Mouse (Mus musculus) lung, embryonic 15.5 days (tissue): ENCODE data around the gene Ptbp1. TPM values are rescaled to one million over a fixed set of nuclear protein-coding genes. Genes with fewer than 3 reads are reported as not detected.

Experiments
- ATAC-seq: fragments of 200-750 bp; cut with Nextera tagmentation; 2 replicates; pipeline ENCODE4 v1.8.0; 2017; ENCODE audit warnings: moderate number of reproducible peaks, borderline replicate concordance; ENCODE audit not compliant: low FRiP score, low TSS enrichment; ENCODE audit errors: extremely low read depth
- H3K27ac ChIP-seq: fragments of 300-500 bp; sonication (generic); 2 replicates; pipeline ENCODE4 v1.5.1; 2015; ENCODE audit warnings: moderate library complexity, mild to moderate bottlenecking, inconsistent platforms
- H3K27me3 ChIP-seq: fragments of 300-500 bp; sonication (generic); 2 replicates; pipeline ENCODE4 v1.6.1; 2015; ENCODE audit warnings: inconsistent platforms
- H3K36me3 ChIP-seq: fragments of 300-500 bp; sonication (generic); 2 replicates; pipeline ENCODE4 v1.6.1; 2015; ENCODE audit warnings: inconsistent platforms
- H3K4me1 ChIP-seq: fragments of 300-500 bp; sonication (generic); 2 replicates; pipeline ENCODE4 v1.6.1; 2015; ENCODE audit warnings: inconsistent platforms
- H3K4me2 ChIP-seq: fragments of 300-500 bp; sonication (generic); 2 replicates; pipeline ENCODE4 v1.6.1; 2015; ENCODE audit warnings: inconsistent platforms, mild to moderate bottlenecking, moderate library complexity
- H3K4me3 ChIP-seq: fragments of 300-500 bp; sonication (generic); 2 replicates; pipeline ENCODE4 v1.5.1; 2015; ENCODE audit warnings: mild to moderate bottlenecking, inconsistent platforms
- H3K9ac ChIP-seq: fragments of 300-500 bp; sonication (generic); 2 replicates; pipeline ENCODE4 v1.6.1; 2015; ENCODE audit warnings: inconsistent platforms
- H3K9me3 ChIP-seq: fragments of 300-500 bp; sonication (generic); 2 replicates; pipeline ENCODE4 v1.6.1; 2016; ENCODE audit warnings: inconsistent platforms
- WGBS: fragments of 180-500 bp; shearing (Covaris S2); methylation state at CpG from one replicate; pipeline ENCODE4 v1.1.7; 2015; 5-methylcytosine and 5-hydroxymethylcytosine counted together
- polyA plus RNA-seq: library from polyadenylated mRNA; unstranded; fragments of >200 nt; fragmentation: Nextera tagmentation; extraction: Ambion mirVana; gene quantifications from 2 replicates; pipeline ENCODE4 v1.2.1, GENCODE M21; 2015

The Ptbp1 gene
- polyA plus RNA-seq, 1 experiment from 2014 or later: 368 TPM

DNA sequence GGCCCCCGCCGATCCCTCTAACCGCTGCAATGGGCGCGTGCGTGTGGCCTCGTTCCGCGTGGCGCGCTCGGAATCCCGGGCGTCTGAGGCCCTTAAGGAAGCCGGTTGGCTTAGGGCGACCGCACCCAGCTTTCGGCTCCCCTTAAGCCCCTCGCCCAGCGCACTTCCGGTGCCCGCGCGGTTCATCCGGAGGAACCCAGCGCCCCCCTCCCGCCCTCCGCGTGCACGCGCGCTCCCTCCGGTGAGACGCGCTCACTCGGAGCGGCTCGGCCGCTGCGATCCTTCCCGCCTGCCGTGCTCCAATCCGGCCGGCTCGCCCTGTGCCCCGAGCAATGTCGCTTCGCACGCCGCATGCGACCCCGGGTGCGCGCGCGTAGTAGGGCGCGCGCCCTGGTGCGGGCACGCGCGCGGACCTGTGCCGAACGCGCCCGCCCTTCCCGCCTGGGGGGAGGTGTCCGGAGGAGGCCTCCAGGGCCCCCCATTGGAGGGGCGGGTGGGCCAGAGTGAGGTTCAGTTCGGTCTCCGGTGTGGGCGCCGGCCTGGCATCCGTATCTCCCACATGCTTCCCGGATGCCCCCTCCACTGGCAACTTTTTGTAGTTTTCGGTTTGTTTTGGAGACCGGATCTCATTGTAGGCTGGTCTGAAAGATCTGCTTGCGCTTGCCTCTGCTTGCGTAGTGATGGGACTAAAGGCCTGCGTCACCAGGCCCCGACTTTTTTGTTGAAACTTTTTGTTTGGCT is 744 bp downstream of the Ptbp1 start:
- WGBS: under 1% methylated on average over 82 of the region's 83 CpGs
- peak; percentile 13 for ATAC-seq
- Histone ChIP-seq H3K4me2 (peak overlapping the region; percentile 86), H3K4me3 (peak overlapping the region; percentile 72), H3K9me3 (no peaks in the 10 kb centered on the region), H3K36me3 (peaks cover 23% of the 10 kb centered on the region), H3K27me3 (no peaks in the 10 kb centered on the region), H3K4me1 (peaks cover 67% of the 10 kb centered on the region), H3K27ac (peak overlapping the region; percentile 100), H3K9ac (peak overlapping the region; percentile 92)

DNA sequence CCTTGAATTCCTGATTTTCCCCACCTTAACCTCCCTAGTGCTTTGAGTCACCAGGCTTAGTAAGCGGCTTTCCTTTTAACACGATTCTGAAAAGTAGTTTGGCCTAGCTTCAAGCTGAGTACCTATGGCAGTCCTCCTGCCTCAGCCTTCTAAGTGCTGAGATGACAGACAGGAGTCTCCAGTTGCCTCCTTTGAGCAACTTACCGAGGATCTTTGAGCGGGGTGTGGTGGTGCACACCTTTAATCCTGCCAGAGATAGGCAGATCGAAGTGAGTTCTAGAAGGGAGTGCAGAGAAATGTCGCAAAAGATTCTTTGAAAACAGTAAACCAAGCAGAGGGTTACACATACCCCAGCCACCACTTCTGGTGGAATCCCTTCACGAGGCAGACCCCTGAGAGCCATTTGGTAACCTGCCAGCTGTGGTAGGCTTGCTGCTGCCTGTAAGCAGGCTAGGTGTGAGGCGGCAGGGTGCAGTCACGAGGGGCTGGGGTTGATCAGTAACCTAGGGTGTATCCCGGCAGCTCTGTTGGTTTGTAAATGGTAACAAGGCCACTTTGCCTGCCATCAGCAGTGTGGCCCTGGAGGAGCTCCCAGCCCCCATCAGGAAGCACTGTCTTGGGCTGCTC is 1.4 kb downstream of the Ptbp1 start:
- H3K9ac ChIP-seq: peak overlapping the region; percentile 92
- no peaks in the 10 kb centered on the region for H3K9me3 ChIP-seq
- H3K4me1 ChIP-seq: peaks cover 65% of the 10 kb centered on the region

GRCm38 (mm10) chr10:79856280-79856679 is 2.1 kb downstream of the Ptbp1 start:
- 15% methylated on average over 6 of the region's 6 CpGs for WGBS
- ATAC-seq: no peak
- peaks cover 60% of the 10 kb centered on the region for H3K4me1 ChIP-seq

More for the DNA sequence above, 1.4 kb downstream of the Ptbp1 start:
- Histone ChIP-seq H3K4me2 (peak overlapping the region; percentile 86), H3K4me3 (peak overlapping the region; percentile 72), H3K27ac (peak overlapping the region; percentile 100), H3K36me3 (peaks cover 30% of the 10 kb centered on the region), H3K27me3 (no peaks in the 10 kb centered on the region)
- under 1% methylated on average over 10 of the region's 10 CpGs for whole genome bisulfite sequencing
- no peak for ATAC-seq

DNA sequence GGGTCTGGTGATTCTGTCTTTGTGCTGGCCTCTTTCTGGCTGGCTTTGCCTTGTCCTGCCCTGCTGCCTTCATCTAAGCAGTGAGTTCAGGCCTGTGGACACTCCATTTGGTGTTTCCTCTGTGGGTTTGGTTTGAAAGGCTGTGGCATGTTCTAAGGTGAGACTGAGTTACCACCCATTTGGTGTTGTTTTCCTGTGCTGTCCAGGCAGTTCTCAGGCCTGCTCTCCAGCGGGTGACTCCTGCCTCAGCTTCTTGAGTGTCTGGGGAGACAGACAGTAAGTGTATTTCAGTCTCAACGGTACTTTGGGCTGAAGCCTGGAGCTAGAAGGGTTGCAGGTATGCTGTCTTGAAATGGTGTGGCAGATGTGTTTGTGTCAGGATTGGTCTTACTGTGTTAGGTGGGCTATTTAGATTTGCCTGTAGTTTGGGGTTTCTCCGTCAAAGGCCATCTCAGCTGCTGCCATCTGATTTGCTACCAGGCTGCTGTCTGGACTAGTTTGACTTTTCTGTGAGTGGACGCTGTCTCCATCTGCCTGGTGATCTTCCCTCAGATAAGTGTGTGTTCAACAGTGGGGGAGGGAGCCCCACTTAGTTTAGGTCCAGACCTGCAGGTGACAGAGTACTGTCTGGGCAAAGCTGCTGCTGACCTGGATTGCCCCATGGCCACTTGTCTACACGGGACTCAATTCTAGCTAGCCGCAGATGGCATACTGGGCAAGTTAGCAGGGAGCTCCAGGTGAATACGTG is 2.7 kb downstream of the Ptbp1 start:
- Histone ChIP-seq H3K4me1 (peaks cover 54% of the 10 kb centered on the region), H3K9me3 (no peaks in the 10 kb centered on the region), H3K36me3 (peaks cover 42% of the 10 kb centered on the region), H3K9ac (peak overlapping the region; percentile 92), H3K27ac (peak overlapping the region; percentile 100), H3K4me2 (peak overlapping the region; percentile 86), H3K27me3 (no peaks in the 10 kb centered on the region), H3K4me3 (peak overlapping the region; percentile 72)
- WGBS: 8% methylated on average over 7 of the region's 7 CpGs
- no peak for ATAC-seq

More at GRCm38 (mm10) chr10:79856280-79856679, 2.1 kb downstream of the Ptbp1 start:
- Histone ChIP-seq H3K27me3 (no peaks in the 10 kb centered on the region), H3K9ac (peak overlapping the region; percentile 92), H3K9me3 (no peaks in the 10 kb centered on the region), H3K27ac (peak overlapping the region; percentile 100), H3K36me3 (peaks cover 36% of the 10 kb centered on the region), H3K4me3 (peak overlapping the region; percentile 72), H3K4me2 (peak overlapping the region; percentile 86)

DNA sequence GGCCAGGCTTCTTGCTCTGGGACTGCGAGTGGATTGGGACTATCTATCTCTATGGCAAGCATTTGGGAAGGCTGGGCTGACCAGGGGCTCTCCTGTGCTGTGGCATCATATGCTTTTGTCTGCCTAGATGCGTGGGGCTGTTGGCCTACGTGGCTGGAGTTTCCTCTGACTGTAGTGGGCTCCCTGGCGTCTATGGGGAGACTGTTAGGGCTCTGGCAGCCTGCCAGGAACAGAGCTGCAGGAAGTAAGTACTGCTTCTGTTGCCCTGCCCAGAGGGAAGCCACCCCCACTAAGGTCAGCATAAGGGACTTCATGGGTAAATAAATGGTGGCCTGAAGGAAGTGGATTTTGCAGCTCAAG is 3.2 kb downstream of the Ptbp1 start:
- H3K9me3 ChIP-seq: no peaks in the 10 kb centered on the region
- peaks cover 47% of the 10 kb centered on the region for H3K36me3 ChIP-seq
- H3K4me2 ChIP-seq: peak overlapping the region; percentile 86
- 9% methylated on average over 4 of the region's 4 CpGs for WGBS
- peaks cover 49% of the 10 kb centered on the region for H3K4me1 ChIP-seq
- H3K27me3 ChIP-seq: no peaks in the 10 kb centered on the region
- H3K27ac ChIP-seq: peak overlapping the region; percentile 100
- peak overlapping the region; percentile 92 for H3K9ac ChIP-seq
- no peak for ATAC-seq
- peak overlapping the region; percentile 72 for H3K4me3 ChIP-seq

- Histone ChIP-seq H3K27ac (peak overlapping the region; percentile 100), H3K4me2 (peak overlapping the region; percentile 86), H3K9me3 (no peaks in the 10 kb centered on the region), H3K4me1 (peaks cover 44% of the 10 kb centered on the region), H3K27me3 (no peaks in the 10 kb centered on the region), H3K4me3 (peak overlapping the region; percentile 72), H3K36me3 (peaks cover 52% of the 10 kb centered on the region), H3K9ac (peak overlapping the region; percentile 92; the same call in 1 of the 2 replicates)
- WGBS: 54% methylated on average over 2 of the region's 2 CpGs
- no peak for ATAC-seq
Observed at GRCm38 (mm10) chr10:79857894-79858293, 3.7 kb downstream of the Ptbp1 start.

DNA sequence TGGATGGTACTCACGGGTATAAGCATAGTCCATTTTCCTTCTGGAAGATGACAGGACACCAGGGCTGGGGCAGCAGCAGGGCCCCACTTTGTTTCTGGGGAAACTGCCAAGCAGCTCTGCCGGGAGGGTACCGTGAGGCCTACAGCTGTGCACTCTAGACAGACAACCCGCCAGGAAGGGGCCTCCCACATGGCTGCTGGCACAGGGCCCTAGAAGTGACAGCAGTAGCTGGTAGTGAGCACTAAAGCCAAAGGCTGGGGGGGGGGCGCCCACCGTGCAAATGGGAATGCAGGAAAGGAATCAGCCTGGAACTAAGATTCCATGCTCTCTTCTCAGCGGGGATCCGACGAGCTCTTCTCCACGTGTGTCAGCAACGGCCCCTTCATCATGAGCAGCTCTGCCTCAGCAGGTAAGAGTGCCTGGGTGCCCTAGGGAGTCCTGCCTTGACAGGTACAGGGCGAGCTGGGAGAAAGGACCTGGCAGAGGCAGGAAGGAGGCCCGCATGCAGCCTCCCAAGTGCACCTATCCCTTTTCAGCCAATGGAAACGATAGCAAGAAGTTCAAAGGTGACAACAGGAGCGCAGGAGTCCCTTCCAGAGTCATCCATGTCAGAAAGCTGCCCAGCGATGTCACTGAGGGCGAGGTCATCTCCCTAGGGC is 4.3 kb downstream of the Ptbp1 start:
- Histone ChIP-seq H3K9ac (peak overlapping the region; percentile 92; the same call in 1 of the 2 replicates), H3K9me3 (no peaks in the 10 kb centered on the region), H3K4me3 (peak overlapping the region; percentile 72), H3K4me1 (peaks cover 40% of the 10 kb centered on the region), H3K27ac (peak overlapping the region; percentile 100), H3K36me3 (peaks cover 58% of the 10 kb centered on the region), H3K27me3 (no peaks in the 10 kb centered on the region), H3K4me2 (peak overlapping the region; percentile 86)
- peak; percentile 16; the same call in 1 of the 2 replicates for ATAC-seq
- WGBS: 33% methylated on average over 17 of the region's 17 CpGs

DNA sequence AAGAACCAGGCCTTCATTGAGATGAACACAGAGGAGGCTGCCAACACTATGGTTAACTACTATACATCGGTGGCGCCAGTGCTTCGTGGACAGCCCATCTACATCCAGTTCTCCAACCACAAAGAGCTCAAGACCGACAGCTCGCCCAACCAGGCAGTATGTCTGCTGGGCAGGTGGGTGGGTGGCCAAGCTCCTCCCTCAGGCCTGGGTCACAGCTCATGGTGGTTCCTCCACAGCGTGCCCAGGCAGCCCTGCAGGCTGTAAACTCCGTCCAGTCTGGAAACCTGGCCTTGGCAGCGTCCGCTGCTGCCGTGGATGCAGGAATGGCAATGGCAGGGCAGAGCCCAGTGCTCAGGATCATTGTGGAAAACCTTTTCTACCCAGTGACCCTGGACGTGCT is 4.9 kb downstream of the Ptbp1 start:
- Histone ChIP-seq H3K4me1 (peaks cover 40% of the 10 kb centered on the region), H3K4me3 (no peak overlapping the region), H3K9me3 (no peaks in the 10 kb centered on the region), H3K27ac (0 out of 2 replicates have a peak overlapping the region, but pooled peaks have one; percentile 8), H3K27me3 (no peaks in the 10 kb centered on the region), H3K4me2 (0 out of 2 replicates have a peak overlapping the region, but pooled peaks have one; percentile 11), H3K36me3 (peaks cover 63% of the 10 kb centered on the region), H3K9ac (no peak overlapping the region)
- WGBS: 70% methylated on average over 11 of the region's 11 CpGs
- ATAC-seq: no peak

DNA sequence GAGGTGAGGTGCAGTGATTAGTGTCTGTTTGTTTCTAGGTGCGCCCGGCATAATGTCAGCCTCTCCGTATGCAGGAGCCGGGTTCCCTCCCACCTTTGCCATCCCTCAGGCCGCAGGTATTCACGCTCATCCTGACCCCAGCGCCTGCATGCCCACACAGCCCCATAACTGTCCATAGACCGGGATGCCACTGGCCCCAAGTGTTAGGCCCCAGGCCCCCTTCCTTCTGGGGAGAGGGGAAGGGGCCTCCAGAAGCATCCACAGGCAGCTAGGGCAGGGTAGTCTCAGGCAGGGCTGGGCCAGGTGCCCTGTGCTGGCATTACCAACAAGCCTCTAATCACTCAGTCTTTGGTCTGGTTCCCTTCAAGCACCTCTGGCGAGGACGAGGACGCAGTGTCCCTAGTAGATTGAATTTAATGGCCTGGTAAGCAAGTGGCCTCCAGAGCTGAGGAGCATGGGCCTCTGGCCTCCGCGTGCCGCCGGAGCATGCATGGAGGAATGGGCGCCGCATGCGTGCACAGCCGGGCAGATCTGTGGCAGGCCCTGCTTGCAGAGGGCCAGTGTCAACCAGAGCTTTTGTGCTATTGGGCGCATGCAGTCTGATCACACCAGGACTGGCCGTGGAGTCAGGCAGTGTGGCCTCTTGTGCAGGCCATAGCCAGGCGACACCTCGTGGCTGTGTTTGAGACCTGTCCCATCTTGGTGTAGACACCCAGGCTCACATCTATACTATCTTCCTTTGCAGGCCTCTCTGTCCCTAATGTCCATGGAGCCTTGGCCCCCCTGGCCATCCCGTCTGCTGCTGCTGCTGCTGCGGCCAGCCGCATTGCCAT is 6.1 kb downstream of the Ptbp1 start:
- Histone ChIP-seq H3K4me3 (no peak overlapping the region), H3K9ac (no peak overlapping the region), H3K36me3 (peaks cover 75% of the 10 kb centered on the region), H3K9me3 (no peaks in the 10 kb centered on the region), H3K27me3 (no peaks in the 10 kb centered on the region), H3K4me1 (peaks cover 44% of the 10 kb centered on the region), H3K27ac (no peak overlapping the region), H3K4me2 (no peak overlapping the region)
- ATAC-seq: no peak
- whole genome bisulfite sequencing: 88% methylated on average over 26 of the region's 26 CpGs

- Histone ChIP-seq H3K4me1 (peaks cover 43% of the 10 kb centered on the region), H3K9ac (no peak overlapping the region), H3K4me3 (no peak overlapping the region), H3K9me3 (no peaks in the 10 kb centered on the region), H3K36me3 (peaks cover 77% of the 10 kb centered on the region), H3K4me2 (no peak overlapping the region), H3K27me3 (no peaks in the 10 kb centered on the region), H3K27ac (no peak overlapping the region)
- ATAC-seq: no peak
- 64% methylated on average over 25 of the region's 25 CpGs for WGBS
Observed at GRCm38 (mm10) chr10:79861230-79862048, 7.2 kb downstream of the Ptbp1 start.
